Mouse (Mus musculus) heart, embryonic 10.5 days (tissue): ENCODE measurements at regions not wholly inside any gene's neighbourhood (a gene's known extent, or its start where the extent isn't known, plus 50 kb on each side); places are given as distances from the start of the nearest gene placed in this dataset.

ENCODE experiments used
- DNase-seq: peaks from one replicate; pipeline ENCODE4 v3.0.0-alpha.2; 2017; ENCODE audit warnings: low spot score
- H3K27ac ChIP-seq: fragments of 300-500 bp; sonication (generic); 2 replicates; pipeline ENCODE4 v1.5.1; 2016; ENCODE audit warnings: mild to moderate bottlenecking
- H3K27me3 ChIP-seq: fragments of 300-500 bp; sonication (generic); 2 replicates; pipeline ENCODE4 v1.6.1; 2016; ENCODE audit warnings: mild to moderate bottlenecking; ENCODE audit not compliant: poor library complexity, insufficient read depth, severe bottlenecking
- H3K36me3 ChIP-seq: fragments of 300-500 bp; sonication (generic); 2 replicates; pipeline ENCODE4 v1.6.1; 2016; ENCODE audit warnings: mild to moderate bottlenecking, moderate library complexity
- H3K4me1 ChIP-seq: fragments of 300-500 bp; sonication (generic); 2 replicates; pipeline ENCODE4 v1.6.1; 2016; ENCODE audit warnings: mild to moderate bottlenecking
- H3K4me3 ChIP-seq: fragments of 300-500 bp; sonication (generic); 2 replicates; pipeline ENCODE4 v1.5.1; 2016; ENCODE audit warnings: mild to moderate bottlenecking, moderate library complexity
- H3K9me3 ChIP-seq: fragments of 300-500 bp; sonication (generic); 2 replicates; pipeline ENCODE4 v1.6.1; 2016; ENCODE audit warnings: mild to moderate bottlenecking, moderate library complexity
- WGBS: fragments of 180-500 bp; shearing (Covaris S2); methylation state at CpG from one replicate; pipeline ENCODE4 v1.1.7; 2016; 5-methylcytosine and 5-hydroxymethylcytosine counted together

- 79% methylated on average over 3 of the region's 3 CpGs for WGBS
- H3K4me1 ChIP-seq = no peaks in the 10 kb centered on the region
- no peaks in the 10 kb centered on the region for H3K27me3 ChIP-seq
- no peak overlapping the region for H3K4me3 ChIP-seq
- H3K36me3 ChIP-seq = no peaks in the 10 kb centered on the region
- no peak overlapping the region for H3K27ac ChIP-seq
- no peak for DNase-seq
- no peaks in the 10 kb centered on the region for H3K9me3 ChIP-seq
Observed at GRCm38 (mm10) chr14:80418810-80419325, 435.0 kb downstream of the Olfm4 start.

GRCm38 (mm10) chr14:80443820-80444219 is 459.9 kb downstream of the Olfm4 start:
- Histone ChIP-seq H3K27ac (no peak overlapping the region), H3K9me3 (no peaks in the 10 kb centered on the region), H3K4me1 (no peaks in the 10 kb centered on the region), H3K4me3 (no peak overlapping the region), H3K27me3 (no peaks in the 10 kb centered on the region), H3K36me3 (no peaks in the 10 kb centered on the region)
- no peak for DNase-seq

- no peaks in the 10 kb centered on the region for H3K9me3 ChIP-seq
- 77% methylated on average over 1 of the region's 1 CpGs for WGBS
Observed at GRCm38 (mm10) chr14:80471470-80471869, 487.6 kb downstream of the Olfm4 start.

GRCm38 (mm10) chr14:80479918-80480317 is 496.0 kb downstream of the Olfm4 start:
- no peak for DNase-seq
- H3K27ac ChIP-seq = no peak overlapping the region
- no peaks in the 10 kb centered on the region for H3K4me1 ChIP-seq
- H3K4me3 ChIP-seq = no peak overlapping the region
- H3K9me3 ChIP-seq = no peaks in the 10 kb centered on the region
- H3K36me3 ChIP-seq = no peaks in the 10 kb centered on the region
- H3K27me3 ChIP-seq = no peaks in the 10 kb centered on the region

More at GRCm38 (mm10) chr14:80471470-80471869, 487.6 kb downstream of the Olfm4 start:
- Histone ChIP-seq H3K4me1 (no peaks in the 10 kb centered on the region), H3K4me3 (no peak overlapping the region), H3K36me3 (no peaks in the 10 kb centered on the region), H3K27ac (no peak overlapping the region), H3K27me3 (no peaks in the 10 kb centered on the region)
- no peak for DNase-seq

- DNase-seq = no peak
- H3K27me3 ChIP-seq = no peaks in the 10 kb centered on the region
- H3K4me3 ChIP-seq = no peak overlapping the region
- no peaks in the 10 kb centered on the region for H3K4me1 ChIP-seq
- H3K36me3 ChIP-seq = no peaks in the 10 kb centered on the region
- H3K27ac ChIP-seq = no peak overlapping the region
- WGBS = 86% methylated on average over 3 of the region's 3 CpGs
- H3K9me3 ChIP-seq = no peaks in the 10 kb centered on the region
Observed at GRCm38 (mm10) chr14:80482771-80483170, 498.9 kb downstream of the Olfm4 start.

GRCm38 (mm10) chr14:80484256-80484655 is 500.4 kb downstream of the Olfm4 start:
- no peaks in the 10 kb centered on the region for H3K36me3 ChIP-seq
- no peaks in the 10 kb centered on the region for H3K4me1 ChIP-seq
- no peak overlapping the region for H3K4me3 ChIP-seq
- no peak overlapping the region for H3K27ac ChIP-seq
- no peaks in the 10 kb centered on the region for H3K9me3 ChIP-seq
- no peaks in the 10 kb centered on the region for H3K27me3 ChIP-seq
- no peak for DNase-seq

GRCm38 (mm10) chr14:80485149-80485548 is 501.3 kb downstream of the Olfm4 start:
- no peaks in the 10 kb centered on the region for H3K9me3 ChIP-seq

GRCm38 (mm10) chr14:80486605-80487004 is 502.7 kb downstream of the Olfm4 start:
- Histone ChIP-seq H3K36me3 (no peaks in the 10 kb centered on the region), H3K4me3 (no peak overlapping the region), H3K27ac (no peak overlapping the region), H3K4me1 (no peaks in the 10 kb centered on the region), H3K27me3 (no peaks in the 10 kb centered on the region), H3K9me3 (no peaks in the 10 kb centered on the region)
- no peak for DNase-seq
- 83% methylated on average over 6 of the region's 6 CpGs for WGBS

More at GRCm38 (mm10) chr14:80485149-80485548, 501.3 kb downstream of the Olfm4 start:
- Histone ChIP-seq H3K4me1 (no peaks in the 10 kb centered on the region), H3K4me3 (no peak overlapping the region), H3K27ac (no peak overlapping the region), H3K27me3 (no peaks in the 10 kb centered on the region), H3K36me3 (no peaks in the 10 kb centered on the region)
- no peak for DNase-seq

GRCm38 (mm10) chr14:80492043-80492900 is 508.4 kb downstream of the Olfm4 start:
- no peaks in the 10 kb centered on the region for H3K27me3 ChIP-seq
- H3K36me3 ChIP-seq = no peaks in the 10 kb centered on the region
- no peaks in the 10 kb centered on the region for H3K4me1 ChIP-seq
- no peaks in the 10 kb centered on the region for H3K9me3 ChIP-seq
- no peak overlapping the region for H3K27ac ChIP-seq
- WGBS = 81% methylated on average over 10 of the region's 10 CpGs
- no peak for DNase-seq
- no peak overlapping the region for H3K4me3 ChIP-seq

- Histone ChIP-seq H3K4me3 (no peak overlapping the region), H3K27me3 (no peaks in the 10 kb centered on the region), H3K27ac (no peak overlapping the region), H3K4me1 (no peaks in the 10 kb centered on the region), H3K36me3 (no peaks in the 10 kb centered on the region), H3K9me3 (no peaks in the 10 kb centered on the region)
- DNase-seq = no peak
- 82% methylated on average over 4 of the region's 4 CpGs for WGBS
Observed at GRCm38 (mm10) chr14:80492901-80493279, 509.0 kb downstream of the Olfm4 start.

- WGBS = 94% methylated on average over 2 of the region's 2 CpGs
- DNase-seq = no peak
- Histone ChIP-seq H3K4me1 (no peaks in the 10 kb centered on the region), H3K9me3 (no peaks in the 10 kb centered on the region), H3K27me3 (no peaks in the 10 kb centered on the region), H3K36me3 (no peaks in the 10 kb centered on the region), H3K4me3 (no peak overlapping the region), H3K27ac (no peak overlapping the region)
Observed at GRCm38 (mm10) chr14:80504351-80504750, 520.5 kb downstream of the Olfm4 start.

- WGBS = 94% methylated on average over 2 of the region's 2 CpGs
- Histone ChIP-seq H3K36me3 (no peaks in the 10 kb centered on the region), H3K4me1 (no peaks in the 10 kb centered on the region), H3K9me3 (no peaks in the 10 kb centered on the region), H3K27me3 (no peaks in the 10 kb centered on the region), H3K27ac (no peak overlapping the region), H3K4me3 (no peak overlapping the region)
- no peak for DNase-seq
Observed at GRCm38 (mm10) chr14:80516626-80517025, 532.7 kb downstream of the Olfm4 start.

GRCm38 (mm10) chr14:80521216-80521615 is 537.3 kb downstream of the Olfm4 start:
- WGBS = 73% methylated on average over 1 of the region's 1 CpGs
- H3K4me1 ChIP-seq = no peaks in the 10 kb centered on the region
- no peak overlapping the region for H3K4me3 ChIP-seq
- H3K27ac ChIP-seq = no peak overlapping the region
- DNase-seq = no peak
- no peaks in the 10 kb centered on the region for H3K9me3 ChIP-seq
- no peaks in the 10 kb centered on the region for H3K27me3 ChIP-seq
- H3K36me3 ChIP-seq = no peaks in the 10 kb centered on the region

- DNase-seq = no peak
- Histone ChIP-seq H3K27me3 (no peaks in the 10 kb centered on the region), H3K27ac (no peak overlapping the region), H3K4me3 (no peak overlapping the region), H3K36me3 (no peaks in the 10 kb centered on the region), H3K4me1 (no peaks in the 10 kb centered on the region), H3K9me3 (no peaks in the 10 kb centered on the region)
- 67% methylated on average over 1 of the region's 1 CpGs for WGBS
Observed at GRCm38 (mm10) chr14:80521631-80522030, 537.8 kb downstream of the Olfm4 start.
